Mouse (Mus musculus) liver, postnatal 0 days (tissue): ENCODE measurements at regions not wholly inside any gene's neighbourhood (a gene's known extent, or its start where the extent isn't known, plus 50 kb on each side); places are given as distances from the start of the nearest gene placed in this dataset.

Source experiments
- CTCF ChIP-seq: sonication (generic); IDR thresholded peaks from 2 replicates; pipeline ENCODE4 v1.5.1; 2016; ENCODE audit warnings: antibody characterized with exemption, low read depth
- EP300 ChIP-seq: IDR thresholded peaks from 2 replicates; pipeline ENCODE4 v1.6.1; 2016; ENCODE audit warnings: antibody characterized with exemption, low read depth, mild to moderate bottlenecking

DNA sequence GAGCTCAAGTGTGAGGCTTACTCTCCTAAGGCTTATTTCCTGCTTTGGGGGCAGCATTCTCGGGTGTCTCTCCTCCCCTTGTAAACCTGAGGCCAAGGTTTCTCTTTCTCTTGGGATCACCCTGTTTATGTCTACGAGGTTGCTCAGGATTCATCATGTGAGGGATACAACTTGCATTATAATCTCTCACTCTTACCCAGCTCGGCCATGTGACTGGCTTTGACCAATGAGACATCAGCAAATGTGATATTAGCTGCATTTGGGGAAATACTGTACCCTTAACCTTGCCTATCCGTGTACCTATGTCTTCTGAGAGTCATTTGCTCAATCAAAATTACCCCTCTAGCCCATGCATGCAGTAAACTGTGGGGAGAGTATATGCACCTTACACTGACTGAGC, 498.0 kb upstream of the Btbd3 start:
- TF ChIP-seq CTCF: no peak
- no peak for TF ChIP-seq EP300
